Mouse (Mus musculus): ENCODE data around the gene Gm14692.
"Not testable (repeated sequence)": the region's sequence is repeated elsewhere in the genome, so short reads cannot be mapped to it uniquely, and the experiment has no call there.

Gene Gm14692

DNA sequence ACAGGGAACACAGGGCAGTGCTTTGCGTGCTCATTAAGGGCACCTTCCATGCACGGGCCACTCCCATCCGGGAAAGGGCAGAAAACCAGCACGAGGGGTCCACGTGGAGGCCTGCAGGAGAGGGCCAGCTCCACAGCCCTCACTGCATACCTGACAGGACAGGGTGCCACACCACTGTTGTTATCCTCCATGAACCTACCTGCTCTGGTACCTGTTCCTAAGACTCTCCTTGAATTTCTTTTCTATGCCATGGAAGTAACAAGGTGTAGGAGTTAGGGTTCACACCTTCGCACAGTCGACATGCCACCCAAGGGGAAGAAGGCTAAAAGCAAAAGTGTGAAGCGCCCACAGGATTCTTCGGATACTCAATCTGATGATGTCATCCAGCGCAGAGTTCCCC lies at the start of gene Gm14692:
Gene Gm14692, plus strand, starts transcription at position 301 of the 400 bp plus-strand sequence.
- not testable (repeated sequence) for DNase-seq (ENCODE audit: low spot score in 2 of 2)

DNA sequence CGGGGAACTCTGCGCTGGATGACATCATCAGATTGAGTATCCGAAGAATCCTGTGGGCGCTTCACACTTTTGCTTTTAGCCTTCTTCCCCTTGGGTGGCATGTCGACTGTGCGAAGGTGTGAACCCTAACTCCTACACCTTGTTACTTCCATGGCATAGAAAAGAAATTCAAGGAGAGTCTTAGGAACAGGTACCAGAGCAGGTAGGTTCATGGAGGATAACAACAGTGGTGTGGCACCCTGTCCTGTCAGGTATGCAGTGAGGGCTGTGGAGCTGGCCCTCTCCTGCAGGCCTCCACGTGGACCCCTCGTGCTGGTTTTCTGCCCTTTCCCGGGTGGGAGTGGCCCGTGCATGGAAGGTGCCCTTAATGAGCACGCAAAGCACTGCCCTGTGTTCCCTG lies 2.0 kb upstream of the Gm14692 start, which contains the start of gene Gm1140:
Gene Gm1140, minus strand, starts transcription at position 101 of the 400 bp plus-strand sequence.
- DNase-seq (ENCODE audit: low spot score in 2 of 2): not testable (repeated sequence)
